Mouse (Mus musculus) hindbrain, postnatal 0 days (tissue): ENCODE data around the gene Map3k19. TPM values are rescaled to one million over a fixed set of nuclear protein-coding genes. Genes with fewer than 3 reads are reported as not detected.

Experiments
- ATAC-seq: fragments of 200-750 bp; cut with Nextera tagmentation; 2 replicates; pipeline ENCODE4 v1.8.0; 2017; ENCODE audit warnings: mild to moderate bottlenecking, moderate TSS enrichment, moderate library complexity
- DNase-seq: peaks from one replicate; pipeline ENCODE4 v3.0.0-alpha.2; 2015; ENCODE audit warnings: low spot score
- H3K27ac ChIP-seq: fragments of 300-500 bp; sonication (generic); 2 replicates; pipeline ENCODE4 v1.5.1; 2014; ENCODE audit warnings: mild to moderate bottlenecking
- H3K27me3 ChIP-seq: fragments of 300-500 bp; sonication (generic); 2 replicates; pipeline ENCODE4 v1.6.1; 2014; ENCODE audit warnings: low read length, mixed read lengths; ENCODE audit not compliant: insufficient read depth
- H3K36me3 ChIP-seq: fragments of 300-500 bp; sonication (generic); 2 replicates; pipeline ENCODE4 v1.6.1; 2014; ENCODE audit warnings: low read length, mixed read lengths; ENCODE audit not compliant: insufficient read depth
- H3K4me1 ChIP-seq: fragments of 300-500 bp; sonication (generic); 2 replicates; pipeline ENCODE4 v1.6.1; 2014; ENCODE audit warnings: antibody characterized with exemption, low read length, mixed read lengths; ENCODE audit not compliant: insufficient read depth
- H3K4me2 ChIP-seq: fragments of 300-500 bp; sonication (generic); 2 replicates; pipeline ENCODE4 v1.6.1; 2014; ENCODE audit warnings: low read depth, mild to moderate bottlenecking, low read length, moderate library complexity, mixed read lengths
- H3K4me3 ChIP-seq: fragments of 300-500 bp; sonication (generic); 2 replicates; pipeline ENCODE4 v1.5.1; 2014; ENCODE audit warnings: low read length
- H3K9ac ChIP-seq: fragments of 300-500 bp; sonication (generic); replicated peaks from 2 replicates; pipeline ENCODE4 v1.6.1; 2014; ENCODE audit warnings: mild to moderate bottlenecking, low read length, moderate library complexity, mixed read lengths
- H3K9me3 ChIP-seq: fragments of 300-500 bp; sonication (generic); 2 replicates; pipeline ENCODE4 v1.6.1; 2016; ENCODE audit warnings: low read length, mixed read lengths
- CTCF ChIP-seq: IDR thresholded peaks from 2 replicates; pipeline ENCODE4 v1.5.1; 2016; ENCODE audit warnings: antibody characterized with exemption, control low read depth, low read depth
- WGBS: fragments of 180-500 bp; shearing (Covaris S2); extraction: QIAGEN DNeasy Blood & Tissue Kit; methylation state at CpG from one replicate; pipeline ENCODE4 v1.1.7; 2014; 5-methylcytosine and 5-hydroxymethylcytosine counted together
- polyA plus RNA-seq: library from polyadenylated mRNA; unstranded; fragments of >200 nt; fragmentation: Nextera tagmentation; extraction: Ambion mirVana; gene quantifications from 2 replicates; pipeline ENCODE4 v1.2.1, GENCODE M21; 2015
- total RNA-seq: library from RNA; depleted of rRNA; stranded (reverse); fragments of >200 nt; gene quantifications from 2 replicates; pipeline ENCODE4 v1.2.3, GENCODE M21; 2014; rRNA removed

The Map3k19 gene
- total and polyA plus RNA-seq, 2 experiments from 2014 or later: 0.94 to 3.6 TPM

- TF ChIP-seq CTCF: peak; percentile 46
- H3K9me3 ChIP-seq: no peaks in the 10 kb centered on the region
- peak; percentile 100 for DNase-seq
- no peaks in the 10 kb centered on the region for H3K27me3 ChIP-seq
- peak within 1 kb of the TSS; percentile 89 for H3K4me3 ChIP-seq
- H3K4me2 ChIP-seq: peak within 1 kb of the TSS; percentile 75
- ATAC-seq: peak; percentile 99
- WGBS: under 1% methylated on average over 60 of the region's 63 CpGs
- no peaks in the 10 kb centered on the region for H3K36me3 ChIP-seq
- H3K27ac ChIP-seq: peak within 1 kb of the TSS; percentile 93
- peaks cover 9% of the 10 kb centered on the region for H3K4me1 ChIP-seq
- peak within 1 kb of the TSS; percentile 87 for H3K9ac ChIP-seq
Measured at GRCm38 (mm10) chr1:127773803-127774500, 80.9 kb downstream of the Map3k19 start, which contains the start of gene Ccnt2. Gene Ccnt2 (plus strand): TSS chr1:127774164.

- H3K9ac ChIP-seq: peak overlapping the region; percentile 63
- peak overlapping the region; percentile 70 for H3K4me2 ChIP-seq
- TF ChIP-seq CTCF: no peak
- H3K4me1 ChIP-seq: peaks cover 9% of the 10 kb centered on the region
- no peaks in the 10 kb centered on the region for H3K9me3 ChIP-seq
- H3K36me3 ChIP-seq: no peaks in the 10 kb centered on the region
- ATAC-seq (peak; percentile 36), DNase-seq (no peak)
- no peaks in the 10 kb centered on the region for H3K27me3 ChIP-seq
- H3K27ac ChIP-seq: peak overlapping the region; percentile 86
- peak overlapping the region; percentile 89 for H3K4me3 ChIP-seq
- WGBS: 1% methylated on average over 14 of the region's 14 CpGs
Measured at GRCm38 (mm10) chr1:127773198-127773802, 81.5 kb downstream of the Map3k19 start.

GRCm38 (mm10) chr1:127766741-127767140 lies 88.1 kb downstream of the Map3k19 start:
- WGBS: 91% methylated on average over 2 of the region's 2 CpGs
- no peak overlapping the region for H3K27ac ChIP-seq
- no peak overlapping the region for H3K9ac ChIP-seq
- no peak overlapping the region for H3K4me2 ChIP-seq
- no peak for DNase-seq
- no peak for ATAC-seq
- TF ChIP-seq CTCF: no peak
- H3K4me1 ChIP-seq: no peaks in the 10 kb centered on the region
- no peaks in the 10 kb centered on the region for H3K9me3 ChIP-seq
- H3K36me3 ChIP-seq: no peaks in the 10 kb centered on the region
- H3K4me3 ChIP-seq: no peak overlapping the region
- no peaks in the 10 kb centered on the region for H3K27me3 ChIP-seq

GRCm38 (mm10) chr1:127765468-127765867 lies 89.4 kb downstream of the Map3k19 start:
- WGBS: 56% methylated on average over 2 of the region's 2 CpGs

More at GRCm38 (mm10) chr1:127765468-127765867, 89.4 kb downstream of the Map3k19 start:
- Histone ChIP-seq H3K36me3 (no peaks in the 10 kb centered on the region), H3K4me1 (no peaks in the 10 kb centered on the region), H3K4me3 (no peak overlapping the region), H3K4me2 (no peak overlapping the region), H3K9me3 (no peaks in the 10 kb centered on the region), H3K27me3 (no peaks in the 10 kb centered on the region), H3K27ac (no peak overlapping the region), H3K9ac (no peak overlapping the region)
- peak; percentile 67 for DNase-seq
- TF ChIP-seq CTCF: peak; percentile 66
- no peak for ATAC-seq

Other genes starting within 250 kb of the Map3k19 start
- gene Tmem163, start 175.5 kb downstream of the Map3k19 start, total RNA-seq: 56.0 and 56.6 TPM in 2 replicates
- 54.5 and 54.9 TPM in 2 replicates for gene Tmem163, start 175.5 kb downstream of the Map3k19 start, polyA plus RNA-seq
- not detected in 2 replicates for gene Acmsd, start 125.6 kb downstream of the Map3k19 start, total RNA-seq
- not detected in 2 replicates for gene Acmsd, start 125.6 kb downstream of the Map3k19 start, polyA plus RNA-seq
- gene Ccnt2, start 80.9 kb downstream of the Map3k19 start, total RNA-seq: 38.4 and 39.0 TPM in 2 replicates
- 28.8 and 29.8 TPM in 2 replicates for gene Ccnt2, start 80.9 kb downstream of the Map3k19 start, polyA plus RNA-seq
- 25.1 and 28.0 TPM in 2 replicates for gene Rab3gap1, start 13.7 kb upstream of the Map3k19 start, total RNA-seq
- 17.4 and 18.7 TPM in 2 replicates for gene Rab3gap1, start 13.7 kb upstream of the Map3k19 start, polyA plus RNA-seq
- 8.9 and 10.3 TPM in 2 replicates for gene Zranb3, start 248.0 kb upstream of the Map3k19 start, total RNA-seq
- 3.4 and 3.8 TPM in 2 replicates for gene Zranb3, start 248.0 kb upstream of the Map3k19 start, polyA plus RNA-seq
- 43.7 and 49.2 TPM in 2 replicates for gene R3hdm1, start 248.3 kb upstream of the Map3k19 start, total RNA-seq
- gene R3hdm1, start 248.3 kb upstream of the Map3k19 start, polyA plus RNA-seq: 87.7 and 90.7 TPM in 2 replicates